Mouse (Mus musculus) C2C12 (cell line): ENCODE measurements around the gene Glis3. TPM values are rescaled to one million over a fixed set of nuclear protein-coding genes. Genes with fewer than 3 reads are reported as not detected.
A peak's percentile ranks its signal among the peaks of the same experiment; 100 is the strongest.

ENCODE experiments used
- H3K27me3 ChIP-seq: one replicate; pipeline ENCODE4 v1.6.1; 2011; ENCODE audit not compliant: control insufficient read depth, insufficient read depth, insufficient read length
- H3K36me3 ChIP-seq: one replicate; pipeline ENCODE4 v1.6.1; 2011; ENCODE audit not compliant: control insufficient read depth, insufficient read depth
- H3K4me3 ChIP-seq: one replicate; pipeline ENCODE4 v1.5.1; 2011; ENCODE audit warnings: mild to moderate bottlenecking, control low read depth; ENCODE audit not compliant: poor library complexity, insufficient read depth, severe bottlenecking
- H3K79me2 ChIP-seq: one replicate; pipeline ENCODE4 v1.6.1; 2011; ENCODE audit not compliant: control insufficient read depth, insufficient read depth
- H3K79me3 ChIP-seq: one replicate; pipeline ENCODE4 v1.6.1; 2011; ENCODE audit warnings: low read depth, control low read depth
- H3ac ChIP-seq: one replicate; pipeline ENCODE3; 2011; ENCODE audit warnings: low read depth; ENCODE audit not compliant: control insufficient read depth, insufficient read length
- CEBPB ChIP-seq: IDR thresholded peaks from one replicate; pipeline ENCODE4 v1.6.1; 2011; ENCODE audit warnings: low read depth, mild to moderate bottlenecking, control low read depth, moderate library complexity
- CTCF ChIP-seq: IDR thresholded peaks from one replicate; pipeline ENCODE4 v1.5.1; 2011; ENCODE audit not compliant: control insufficient read depth, insufficient read depth, insufficient read length
- FOSL1 ChIP-seq: IDR thresholded peaks from one replicate; pipeline ENCODE4 v1.8.0; 2011; ENCODE audit warnings: mild to moderate bottlenecking, low read length; ENCODE audit not compliant: poor library complexity, insufficient read depth, severe bottlenecking
- MAX ChIP-seq: IDR thresholded peaks from one replicate; pipeline ENCODE4 v1.6.1; 2011; ENCODE audit warnings: mild to moderate bottlenecking, control low read depth
- MYOD1 ChIP-seq: IDR thresholded peaks from one replicate; pipeline ENCODE4 v1.6.1; 2011; ENCODE audit warnings: low read depth; ENCODE audit not compliant: control insufficient read depth, insufficient read length
- MYOG ChIP-seq: IDR thresholded peaks from one replicate; pipeline ENCODE4 v1.6.1; 2011; ENCODE audit not compliant: control insufficient read depth, insufficient read length; ENCODE audit errors: extremely low read depth
- USF1 ChIP-seq: IDR thresholded peaks from one replicate; pipeline ENCODE4 v1.6.1; 2011; ENCODE audit warnings: low read depth, mild to moderate bottlenecking, control low read depth, moderate library complexity
- polyA plus RNA-seq: library from polyadenylated mRNA; unstranded; fragments of >200 nt; fragmentation: generic; extraction: Trizol; gene quantifications from one replicate; pipeline ENCODE4 v1.2.1, GENCODE M21; 2012; ENCODE audit warnings: missing spikeins

The Glis3 gene
- polyA plus RNA-seq, 1 experiment = 2.9 TPM

GRCm38 (mm10) chr19:28663148-28663547 is 16.7 kb downstream of the Glis3 start:
- H3K36me3 ChIP-seq = peaks cover 23% of the 10 kb centered on the region
- H3K79me3 ChIP-seq = no peaks in the 10 kb centered on the region
- peak overlapping the region; percentile 42 for H3ac ChIP-seq
- H3K4me3 ChIP-seq = no peak overlapping the region
- TF ChIP-seq CEBPB = no peak
- H3K79me2 ChIP-seq = peaks cover 40% of the 10 kb centered on the region
- no peaks in the 10 kb centered on the region for H3K27me3 ChIP-seq

GRCm38 (mm10) chr19:28662474-28662873 is 17.4 kb downstream of the Glis3 start:
- TF ChIP-seq CEBPB (no peak), MAX (no peak), USF1 (no peak), FOSL1 (no peak), CTCF (no peak), MYOG (no peak), MYOD1 (no peak)
- Histone ChIP-seq H3K27me3 (no peaks in the 10 kb centered on the region), H3ac (no peak overlapping the region), H3K79me2 (peaks cover 41% of the 10 kb centered on the region), H3K36me3 (peaks cover 23% of the 10 kb centered on the region), H3K4me3 (no peak overlapping the region), H3K79me3 (no peaks in the 10 kb centered on the region)

- Histone ChIP-seq H3ac (no peak overlapping the region), H3K27me3 (no peaks in the 10 kb centered on the region), H3K79me2 (peaks cover 50% of the 10 kb centered on the region), H3K79me3 (no peaks in the 10 kb centered on the region), H3K36me3 (peaks cover 23% of the 10 kb centered on the region), H3K4me3 (no peak overlapping the region)
- TF ChIP-seq MYOG (no peak), MYOD1 (no peak), MAX (no peak), CEBPB (no peak), USF1 (no peak), CTCF (no peak), FOSL1 (no peak)
Measured at GRCm38 (mm10) chr19:28660912-28661311, 19.0 kb downstream of the Glis3 start.

- Histone ChIP-seq H3ac (no peak overlapping the region), H3K36me3 (peaks cover 27% of the 10 kb centered on the region), H3K27me3 (no peaks in the 10 kb centered on the region), H3K79me3 (no peaks in the 10 kb centered on the region), H3K4me3 (no peak overlapping the region), H3K79me2 (peaks cover 40% of the 10 kb centered on the region)
- TF ChIP-seq USF1 (no peak), CTCF (no peak), MYOG (no peak), MYOD1 (no peak), CEBPB (no peak), MAX (no peak), FOSL1 (no peak)
Measured at GRCm38 (mm10) chr19:28657686-28658195, 22.1 kb downstream of the Glis3 start.

- no peaks in the 10 kb centered on the region for H3K27me3 ChIP-seq
- peaks cover 38% of the 10 kb centered on the region for H3K79me2 ChIP-seq
- H3ac ChIP-seq = no peak overlapping the region
- H3K79me3 ChIP-seq = no peaks in the 10 kb centered on the region
- no peak overlapping the region for H3K4me3 ChIP-seq
- peaks cover 22% of the 10 kb centered on the region for H3K36me3 ChIP-seq
- TF ChIP-seq MYOG = no peak
- TF ChIP-seq MYOD1 = no peak
- TF ChIP-seq CTCF = no peak
- no peak for TF ChIP-seq CEBPB
- TF ChIP-seq MAX = no peak
- TF ChIP-seq FOSL1 = no peak
- TF ChIP-seq USF1 = no peak
Measured at GRCm38 (mm10) chr19:28656882-28657281, 23.0 kb downstream of the Glis3 start.

- Histone ChIP-seq H3ac (no peak overlapping the region), H3K79me3 (no peaks in the 10 kb centered on the region), H3K36me3 (peaks cover 26% of the 10 kb centered on the region), H3K27me3 (no peaks in the 10 kb centered on the region), H3K79me2 (peaks cover 32% of the 10 kb centered on the region), H3K4me3 (no peak overlapping the region)
- TF ChIP-seq FOSL1 (no peak), MYOD1 (no peak), MAX (no peak), USF1 (no peak), MYOG (no peak), CTCF (no peak), CEBPB (no peak)
Measured at GRCm38 (mm10) chr19:28655166-28655565, 24.7 kb downstream of the Glis3 start.
